Mouse (Mus musculus) erythroblast, embryonic 14.5 days (primary cell): ENCODE data around the gene Gpr137.

Experiments
- GATA1 ChIP-seq: IDR thresholded peaks from 2 replicates; pipeline ENCODE4 v1.6.1; 2012; ENCODE audit warnings: low read length, inconsistent platforms, mixed read lengths
- TAL1 ChIP-seq: IDR thresholded peaks from 3 replicates; pipeline ENCODE4 v1.6.1; 2012; ENCODE audit warnings: low read length, inconsistent platforms, mixed read lengths

- TF ChIP-seq TAL1 (no peak), GATA1 (no peak)
Observed at GRCm38 (mm10) chr19:6909021-6909420, 33.3 kb downstream of the Gpr137 start.
